Mouse (Mus musculus) forelimb bud, embryonic 11.5 days (tissue): Measurements from ENCODE around the gene Hdhd5.
A peak's percentile ranks its signal among the peaks of the same experiment; 100 is the strongest.

Source experiments
- DNase-seq: peaks from one replicate; pipeline ENCODE4 v3.0.0-alpha.2; 2012; ENCODE audit warnings: low read depth, low spot score

Gene Hdhd5

GRCm38 (mm10) chr6:120532594-120532993 lies 1.5 kb upstream of the Hdhd5 start:
- no peak for DNase-seq

GRCm38 (mm10) chr6:120529123-120529522 lies 2.0 kb downstream of the Hdhd5 start:
- no peak for DNase-seq

- DNase-seq = no peak
These were observed 6.3 kb downstream of the Hdhd5 start for GRCm38 (mm10) chr6:120524796-120525195.

GRCm38 (mm10) chr6:120519647-120520046 lies 11.5 kb downstream of the Hdhd5 start:
- DNase-seq = no peak

- DNase-seq = no peak
These were observed 13.8 kb downstream of the Hdhd5 start for GRCm38 (mm10) chr6:120517311-120517710.

GRCm38 (mm10) chr6:120516879-120517278 lies 14.2 kb downstream of the Hdhd5 start:
- no peak for DNase-seq

GRCm38 (mm10) chr6:120516422-120516821 lies 14.7 kb downstream of the Hdhd5 start:
- no peak for DNase-seq

- no peak for DNase-seq
These were observed 19.9 kb downstream of the Hdhd5 start for GRCm38 (mm10) chr6:120511212-120511611.

- no peak for DNase-seq
These were observed 20.7 kb downstream of the Hdhd5 start for GRCm38 (mm10) chr6:120510425-120510824.

GRCm38 (mm10) chr6:120509975-120510374 lies 21.1 kb downstream of the Hdhd5 start:
- DNase-seq = no peak

- DNase-seq = no peak
These were observed 22.5 kb downstream of the Hdhd5 start for GRCm38 (mm10) chr6:120508645-120509044.

- DNase-seq = no peak
These were observed 25.6 kb downstream of the Hdhd5 start for GRCm38 (mm10) chr6:120505531-120505930.

- DNase-seq = no peak
These were observed 27.1 kb downstream of the Hdhd5 start for GRCm38 (mm10) chr6:120504051-120504450.

- no peak for DNase-seq
These were observed 34.6 kb downstream of the Hdhd5 start for GRCm38 (mm10) chr6:120496544-120496943.

- peak; percentile 74 for DNase-seq
These were observed 37.5 kb downstream of the Hdhd5 start, which contains the start of gene Tmem121b for GRCm38 (mm10) chr6:120493374-120494181. Gene Tmem121b (minus strand): TSS chr6:120493807.

- peak; percentile 52 for DNase-seq
These were observed 38.4 kb downstream of the Hdhd5 start for GRCm38 (mm10) chr6:120492499-120493373.

- no peak for DNase-seq
These were observed 39.1 kb downstream of the Hdhd5 start for GRCm38 (mm10) chr6:120491862-120492498.

- DNase-seq = no peak
These were observed 40.1 kb downstream of the Hdhd5 start for GRCm38 (mm10) chr6:120491064-120491463.

GRCm38 (mm10) chr6:120489461-120489860 lies 41.7 kb downstream of the Hdhd5 start:
- DNase-seq = no peak

GRCm38 (mm10) chr6:120488647-120489046 lies 42.5 kb downstream of the Hdhd5 start:
- DNase-seq = no peak

GRCm38 (mm10) chr6:120486051-120486510 lies 45.0 kb downstream of the Hdhd5 start:
- DNase-seq = no peak

- DNase-seq = no peak
These were observed 46.1 kb downstream of the Hdhd5 start for GRCm38 (mm10) chr6:120485038-120485437.
